Mouse (Mus musculus): ENCODE results near the gene Atxn7l3. TPM values are rescaled to one million over a fixed set of nuclear protein-coding genes. Genes with fewer than 3 reads are reported as not detected.

Gene Atxn7l3
- polyA plus RNA-seq, 1 experiment from 2014 or later = 31.4 TPM

GRCm38 (mm10) chr11:102305359-102305758 lies 8.9 kb upstream of the Atxn7l3 start:
- peaks cover 16% of the 10 kb centered on the region for H3K4me1 ChIP-seq (replicated peaks)
- H3K9ac ChIP-seq = no peak overlapping the region
- ATAC-seq (ENCODE audit: low FRiP score, low read depth) = no peak
- H3K4me3 ChIP-seq = no peak overlapping the region
- WGBS = 46% methylated on average over 3 of the region's 3 CpGs
- H3K36me3 ChIP-seq = peaks cover 29% of the 10 kb centered on the region
- H3K9me3 ChIP-seq = no peaks in the 10 kb centered on the region
- no peak overlapping the region for H3K4me2 ChIP-seq
- no peak overlapping the region for H3K27ac ChIP-seq (replicated peaks)
- no peaks in the 10 kb centered on the region for H3K27me3 ChIP-seq

DNA sequence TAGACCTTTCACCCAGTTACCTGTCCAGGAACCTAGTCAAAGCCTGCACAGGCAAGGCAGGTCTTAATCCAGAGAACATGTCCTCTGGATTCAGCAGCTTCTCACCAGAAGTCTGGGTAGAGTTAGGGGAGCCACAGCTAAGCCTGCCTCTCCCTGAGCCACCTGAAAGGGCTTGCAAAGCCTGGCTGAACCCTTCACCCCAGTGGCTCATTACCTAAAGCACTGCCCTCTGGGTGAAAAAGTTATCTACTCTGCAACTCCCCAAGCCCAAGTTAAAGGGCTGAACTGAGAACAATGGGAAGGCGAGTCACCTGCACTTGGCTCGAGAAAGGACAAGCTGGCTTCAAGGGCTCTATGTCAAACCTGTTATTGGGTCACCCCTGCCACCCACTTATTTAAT lies 7.7 kb upstream of the Atxn7l3 start:
- no peaks in the 10 kb centered on the region for H3K27me3 ChIP-seq

GRCm38 (mm10) chr11:102299839-102300238 lies 3.4 kb upstream of the Atxn7l3 start:
- Histone ChIP-seq H3K4me3 (no peak overlapping the region), H3K4me2 (no peak overlapping the region), H3K36me3 (no peaks in the 10 kb centered on the region), H3K27ac (replicated peaks) (no peak overlapping the region), H3K9me3 (no peaks in the 10 kb centered on the region), H3K27me3 (no peaks in the 10 kb centered on the region), H3K4me1 (replicated peaks) (peaks cover 16% of the 10 kb centered on the region), H3K9ac (no peak overlapping the region)
- 0% methylated on average over 1 of the region's 1 CpGs for WGBS
- no peak for ATAC-seq (ENCODE audit: low FRiP score, low read depth)

More for the DNA sequence above, 7.7 kb upstream of the Atxn7l3 start:
- H3K27ac ChIP-seq (replicated peaks) = no peak overlapping the region
- H3K4me1 ChIP-seq (replicated peaks) = peaks cover 6% of the 10 kb centered on the region
- no peaks in the 10 kb centered on the region for H3K9me3 ChIP-seq
- H3K4me3 ChIP-seq = no peak overlapping the region
- no peak overlapping the region for H3K9ac ChIP-seq
- no peak for ATAC-seq (ENCODE audit: low FRiP score, low read depth)
- H3K36me3 ChIP-seq = peaks cover 23% of the 10 kb centered on the region
- no peak overlapping the region for H3K4me2 ChIP-seq
- 43% methylated on average over 2 of the region's 2 CpGs for WGBS

GRCm38 (mm10) chr11:102297577-102298556 lies 1.4 kb upstream of the Atxn7l3 start:
- peak overlapping the region; percentile 89 for H3K4me3 ChIP-seq
- H3K4me2 ChIP-seq = peak overlapping the region; percentile 93
- H3K27ac ChIP-seq (replicated peaks) = peak overlapping the region; percentile 99
- WGBS = 29% methylated on average over 27 of the region's 27 CpGs
- H3K9me3 ChIP-seq = no peaks in the 10 kb centered on the region
- 0 out of 2 replicates have a peak, but pooled peaks have one; percentile 2 for ATAC-seq (ENCODE audit: low FRiP score, low read depth)
- no peaks in the 10 kb centered on the region for H3K27me3 ChIP-seq
- peaks cover 25% of the 10 kb centered on the region for H3K4me1 ChIP-seq (replicated peaks)
- peak overlapping the region; percentile 90 for H3K9ac ChIP-seq
- peaks cover 8% of the 10 kb centered on the region; the same call in 1 of the 2 replicates for H3K36me3 ChIP-seq

DNA sequence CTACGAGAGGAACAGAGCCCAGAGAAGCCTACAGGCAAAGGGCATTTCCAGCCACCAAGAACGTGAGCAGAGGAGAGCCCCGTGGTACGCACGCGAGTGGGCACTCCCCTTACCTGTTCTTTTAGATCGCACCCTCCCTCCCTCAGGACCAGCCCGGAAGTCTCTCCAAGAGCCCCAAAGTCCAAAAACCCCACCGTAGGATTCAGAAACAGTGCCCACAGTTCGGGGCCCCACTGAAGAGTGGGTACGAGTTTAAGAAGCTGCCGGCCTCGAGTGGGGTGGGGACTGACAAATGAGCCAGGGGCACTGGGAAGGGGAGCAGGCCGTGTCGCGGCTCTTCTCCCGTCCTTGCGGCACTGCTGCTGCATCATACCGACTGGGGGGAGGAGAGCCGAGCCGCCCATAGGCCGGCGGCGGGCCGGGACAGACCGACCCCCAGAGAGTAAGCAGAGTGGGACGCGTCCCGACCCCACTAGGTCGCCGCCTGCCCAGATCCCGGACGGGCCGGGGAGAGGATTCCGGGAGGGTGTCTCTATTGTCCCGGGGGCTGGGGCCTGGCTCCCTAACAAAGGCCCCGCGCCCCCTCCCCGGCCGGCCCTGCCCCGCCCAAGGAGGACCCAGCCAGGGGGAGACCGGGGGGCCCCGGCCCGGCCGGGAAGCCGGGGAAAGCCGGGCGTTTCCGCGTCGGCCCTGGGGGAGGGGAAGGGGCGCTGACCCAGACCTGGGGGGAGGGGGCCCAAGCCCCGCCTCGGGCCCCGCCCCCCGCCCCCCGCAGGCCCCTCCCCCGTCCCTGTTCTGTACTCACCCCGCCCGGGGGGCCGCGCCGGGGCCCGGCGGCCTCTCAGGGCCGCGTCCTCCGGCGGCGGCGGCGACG lies 596 bp downstream of the Atxn7l3 start:
- 0% methylated on average over 30 of the region's 73 CpGs for WGBS
- H3K27ac ChIP-seq (replicated peaks) = peak overlapping the region; percentile 99
- no peaks in the 10 kb centered on the region for H3K9me3 ChIP-seq
- ATAC-seq (ENCODE audit: low FRiP score, low read depth) = peak; percentile 27; the same call in 1 of the 2 replicates
- peaks cover 28% of the 10 kb centered on the region for H3K36me3 ChIP-seq
- peak overlapping the region; percentile 90 for H3K9ac ChIP-seq
- peak overlapping the region; percentile 89 for H3K4me3 ChIP-seq
- H3K4me2 ChIP-seq = peak overlapping the region; percentile 93
- peaks cover 25% of the 10 kb centered on the region for H3K4me1 ChIP-seq (replicated peaks)
- H3K27me3 ChIP-seq = no peaks in the 10 kb centered on the region

GRCm38 (mm10) chr11:102294887-102295597 lies 1.4 kb downstream of the Atxn7l3 start:
- Histone ChIP-seq H3K9ac (peak overlapping the region; percentile 90), H3K27ac (replicated peaks) (peak overlapping the region; percentile 99), H3K36me3 (peaks cover 34% of the 10 kb centered on the region), H3K27me3 (no peaks in the 10 kb centered on the region), H3K4me2 (peak overlapping the region; percentile 93), H3K4me3 (peak overlapping the region; percentile 89), H3K4me1 (replicated peaks) (peaks cover 25% of the 10 kb centered on the region), H3K9me3 (no peaks in the 10 kb centered on the region)
- 49% methylated on average over 12 of the region's 12 CpGs for WGBS
- ATAC-seq (ENCODE audit: low FRiP score, low read depth) = no peak; the same call in 1 of the 2 replicates

- no peak for ATAC-seq (ENCODE audit: low FRiP score, low read depth)
- Histone ChIP-seq H3K4me1 (replicated peaks) (peaks cover 25% of the 10 kb centered on the region), H3K9ac (peak overlapping the region; percentile 90; the same call in 1 of the 2 replicates), H3K4me3 (peak overlapping the region; percentile 89; the same call in 1 of the 2 replicates), H3K27ac (replicated peaks) (peak overlapping the region; percentile 99), H3K36me3 (peaks cover 34% of the 10 kb centered on the region), H3K9me3 (no peaks in the 10 kb centered on the region), H3K27me3 (no peaks in the 10 kb centered on the region), H3K4me2 (peak overlapping the region; percentile 93)
- WGBS = 78% methylated on average over 5 of the region's 5 CpGs
Observed at GRCm38 (mm10) chr11:102294416-102294815, 2.0 kb downstream of the Atxn7l3 start.

GRCm38 (mm10) chr11:102293971-102294370 lies 2.5 kb downstream of the Atxn7l3 start:
- no peak for ATAC-seq (ENCODE audit: low FRiP score, low read depth)

GRCm38 (mm10) chr11:102291051-102291535 lies 5.3 kb downstream of the Atxn7l3 start:
- H3K4me3 ChIP-seq = no peak overlapping the region
- 86% methylated on average over 11 of the region's 11 CpGs for WGBS
- peaks cover 36% of the 10 kb centered on the region for H3K4me1 ChIP-seq (replicated peaks)
- H3K9me3 ChIP-seq = no peaks in the 10 kb centered on the region
- no peak overlapping the region for H3K9ac ChIP-seq
- H3K4me2 ChIP-seq = no peak overlapping the region
- ATAC-seq (ENCODE audit: low FRiP score, low read depth) = no peak
- H3K27ac ChIP-seq (replicated peaks) = no peak overlapping the region
- no peaks in the 10 kb centered on the region for H3K27me3 ChIP-seq
- peaks cover 40% of the 10 kb centered on the region for H3K36me3 ChIP-seq

More at GRCm38 (mm10) chr11:102293971-102294370, 2.5 kb downstream of the Atxn7l3 start:
- Histone ChIP-seq H3K4me1 (replicated peaks) (peaks cover 27% of the 10 kb centered on the region), H3K27me3 (no peaks in the 10 kb centered on the region), H3K9ac (0 out of 2 replicates have a peak overlapping the region, but pooled peaks have one; percentile 90), H3K4me3 (no peak overlapping the region), H3K4me2 (0 out of 2 replicates have a peak overlapping the region, but pooled peaks have one; percentile 93), H3K9me3 (no peaks in the 10 kb centered on the region), H3K27ac (replicated peaks) (no peak overlapping the region), H3K36me3 (peaks cover 34% of the 10 kb centered on the region)
- WGBS = 96% methylated on average over 13 of the region's 13 CpGs

DNA sequence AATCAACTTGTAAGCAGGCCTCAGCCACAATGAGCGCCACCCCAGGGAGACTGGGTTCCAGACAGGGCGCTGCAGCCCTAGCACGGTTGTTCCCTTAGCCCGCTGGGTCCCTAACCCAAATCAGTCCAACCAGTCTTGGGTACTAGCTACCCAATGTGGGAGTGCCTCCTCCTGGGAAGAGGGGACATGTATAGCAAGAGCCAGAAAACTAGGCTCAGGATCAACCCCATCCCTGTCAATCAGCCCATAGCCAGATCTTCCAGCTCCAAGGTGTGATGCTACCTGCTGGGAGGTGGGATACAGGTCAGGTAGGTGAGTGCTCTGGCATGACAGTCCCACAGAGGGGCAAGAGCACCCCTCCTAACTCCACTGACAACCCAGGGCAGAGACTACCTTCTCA lies 6.3 kb downstream of the Atxn7l3 start:
- Histone ChIP-seq H3K27ac (replicated peaks) (no peak overlapping the region), H3K4me2 (no peak overlapping the region), H3K9ac (no peak overlapping the region), H3K36me3 (peaks cover 40% of the 10 kb centered on the region), H3K27me3 (no peaks in the 10 kb centered on the region), H3K4me3 (no peak overlapping the region), H3K9me3 (no peaks in the 10 kb centered on the region), H3K4me1 (replicated peaks) (peaks cover 39% of the 10 kb centered on the region)
- no peak for ATAC-seq (ENCODE audit: low FRiP score, low read depth)
- 82% methylated on average over 4 of the region's 4 CpGs for WGBS

DNA sequence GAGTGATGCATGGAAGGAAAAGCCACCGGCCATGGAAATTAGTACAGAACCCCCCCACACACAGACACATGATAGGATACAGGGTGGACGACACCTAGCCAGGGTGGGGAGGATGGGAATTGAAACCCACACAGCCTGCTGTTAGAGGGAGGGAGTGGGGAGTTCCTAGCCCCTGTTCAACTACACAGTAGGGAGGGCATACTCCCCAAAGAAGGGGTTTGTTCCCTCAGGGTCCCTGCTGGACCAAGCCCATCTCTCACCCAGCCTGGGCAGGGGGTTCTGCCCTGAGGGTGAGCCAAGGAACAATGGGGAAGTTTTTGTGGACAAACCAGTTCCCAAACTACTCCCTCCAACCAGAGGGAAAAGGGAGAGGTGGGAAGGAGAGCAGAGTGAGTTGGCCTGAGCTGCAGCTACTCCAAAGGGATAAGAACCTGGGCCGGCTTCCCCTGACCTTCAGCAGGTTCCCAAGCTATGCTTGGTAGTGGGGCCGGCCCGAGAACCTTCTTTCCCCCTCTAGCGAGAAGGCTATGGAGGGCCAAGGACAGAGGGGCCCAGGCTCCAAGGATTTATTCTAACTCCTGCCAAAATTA lies 6.8 kb downstream of the Atxn7l3 start:
- Histone ChIP-seq H3K27me3 (no peaks in the 10 kb centered on the region), H3K9ac (no peak overlapping the region), H3K36me3 (peaks cover 40% of the 10 kb centered on the region), H3K9me3 (no peaks in the 10 kb centered on the region), H3K4me1 (replicated peaks) (peaks cover 33% of the 10 kb centered on the region), H3K27ac (replicated peaks) (no peak overlapping the region), H3K4me2 (no peak overlapping the region), H3K4me3 (no peak overlapping the region)
- 62% methylated on average over 6 of the region's 6 CpGs for WGBS
- no peak for ATAC-seq (ENCODE audit: low FRiP score, low read depth)

All from hindbrain, embryonic 15.5 days (tissue).